Mouse (Mus musculus) heart, adult 2 months (tissue): ENCODE data around the gene Kif5c. TPM values are rescaled to one million over a fixed set of nuclear protein-coding genes. Genes with fewer than 3 reads are reported as not detected.

Source experiments
- DNase-seq, 2 experiments: peaks; one replicate each; pipeline ENCODE4 v3.0.0; 2021
- H3K27ac ChIP-seq: fragments of 200-600 bp; 2 replicates; pipeline ENCODE4 v1.8.1; 2022
- H3K27me3 ChIP-seq: fragments of 200-500 bp; 2 replicates; pipeline ENCODE4 v1.6.1; 2012; ENCODE audit warnings: mild to moderate bottlenecking, low read length, inconsistent platforms, mixed read lengths; ENCODE audit not compliant: control insufficient read depth, insufficient read depth
- H3K36me3 ChIP-seq: fragments of 200-500 bp; 2 replicates; pipeline ENCODE4 v1.6.1; 2012; ENCODE audit warnings: low read length, inconsistent platforms; ENCODE audit not compliant: control insufficient read depth, insufficient read depth
- H3K4me1 ChIP-seq: fragments of 200-500 bp; 2 replicates; pipeline ENCODE4 v1.6.1; 2011; ENCODE audit warnings: low read length; ENCODE audit not compliant: control insufficient read depth, insufficient read depth
- H3K4me3 ChIP-seq: fragments of 200-600 bp; 2 replicates; pipeline ENCODE4 v1.8.1; 2022
- H3K79me2 ChIP-seq: fragments of 200-500 bp; replicated peaks from 2 replicates; pipeline ENCODE4 v1.6.1; 2012; ENCODE audit warnings: mild to moderate bottlenecking, inconsistent platforms, low read length, moderate library complexity, mixed read lengths; ENCODE audit not compliant: control insufficient read depth, insufficient read depth
- H3K9ac ChIP-seq: fragments of 200-500 bp; 2 replicates; pipeline ENCODE4 v1.6.1; 2012; ENCODE audit warnings: low read depth, mild to moderate bottlenecking, control low read depth, inconsistent platforms, low read length, mixed read lengths
- CTCF ChIP-seq: fragments of 200-600 bp; IDR thresholded peaks from 2 replicates; pipeline ENCODE4 v1.8.1; 2022; ENCODE audit warnings: antibody characterized with exemption, mild to moderate bottlenecking, moderate library complexity
- EP300 ChIP-seq: fragments of 200-500 bp; IDR thresholded peaks from 2 replicates; pipeline ENCODE4 v1.6.1; 2011; ENCODE audit warnings: low read depth, low read length, control low read depth; ENCODE audit not compliant: insufficient read depth
- POLR2A ChIP-seq: fragments of 200-500 bp; IDR thresholded peaks from 2 replicates; pipeline ENCODE4 v1.6.1; 2011; ENCODE audit warnings: mild to moderate bottlenecking, low read depth, low read length, control low read depth; ENCODE audit not compliant: insufficient read depth
- WGBS: fragments of 180-500 bp; shearing (Covaris S2); methylation state at CpG from one replicate; pipeline ENCODE4 v1.1.7; 2018; 5-methylcytosine and 5-hydroxymethylcytosine counted together
- intact Hi-C: fragments of 180-260 bp; cut with DNase I; formaldehyde crosslinking; loops from one replicate; pipeline ENCODE4 v1.15.1; 2025
- polyA plus RNA-seq: library from polyadenylated mRNA; depleted of rRNA; stranded (reverse); fragments of >200 nt; gene quantifications from 2 replicates; pipeline ENCODE4 v1.2.3, GENCODE M21; 2012
- total RNA-seq, 2 experiments: library from RNA; stranded (reverse); gene quantifications; 2 replicates each; pipeline ENCODE4 v1.2.3; 2021

The Kif5c gene
- total and polyA plus RNA-seq, 3 experiments: 0.52 to 0.82 (median 0.60) TPM

GRCm38 (mm10) chr2:49811871-49812363 lies 192.8 kb downstream of the Kif5c start:
- Histone ChIP-seq H3K36me3 (no peaks in the 10 kb centered on the region), H3K4me1 (no peaks in the 10 kb centered on the region), H3K9ac (no peak overlapping the region), H3K4me3 (no peak overlapping the region), H3K27me3 (no peaks in the 10 kb centered on the region), H3K27ac (no peak overlapping the region), H3K79me2 (no peaks in the 10 kb centered on the region)
- intact Hi-C loops: no loop called here
- WGBS: 18% methylated on average over 4 of the region's 4 CpGs
- DNase-seq: peak in 1 of 2 experiments; percentile 31
- TF ChIP-seq CTCF (no peak), EP300 (no peak), POLR2A (no peak)

DNA sequence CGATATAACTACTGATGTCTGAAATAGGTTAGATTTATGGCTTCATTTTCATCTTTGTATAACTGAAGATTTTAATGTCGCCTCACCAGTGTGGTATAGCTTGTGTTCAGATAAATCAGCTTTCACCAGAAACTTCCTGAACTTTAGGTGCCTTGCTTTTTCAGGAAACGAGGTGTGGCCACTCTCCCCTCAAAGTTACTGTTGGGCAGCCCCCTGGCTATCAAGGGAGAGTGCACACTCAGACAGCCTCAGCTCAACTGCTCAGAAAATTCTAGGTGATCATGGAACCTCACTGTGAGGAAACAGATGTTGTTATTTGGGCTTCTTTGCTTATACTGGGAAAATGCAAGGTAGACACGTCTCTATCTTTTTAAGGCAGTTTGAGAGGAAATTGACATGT lies 194.1 kb downstream of the Kif5c start:
- TF ChIP-seq EP300: no peak
- no peak for TF ChIP-seq CTCF
- no peak for TF ChIP-seq POLR2A
- no peak overlapping the region for H3K27ac ChIP-seq
- no peak for DNase-seq
- H3K79me2 ChIP-seq: no peaks in the 10 kb centered on the region
- intact Hi-C loops: no loop called here
- WGBS: 53% methylated on average over 4 of the region's 4 CpGs
- no peak overlapping the region for H3K4me3 ChIP-seq
- H3K36me3 ChIP-seq: no peaks in the 10 kb centered on the region
- no peaks in the 10 kb centered on the region for H3K4me1 ChIP-seq
- H3K27me3 ChIP-seq: no peaks in the 10 kb centered on the region
- H3K9ac ChIP-seq: no peak overlapping the region

- no peak for DNase-seq
- no peaks in the 10 kb centered on the region for H3K4me1 ChIP-seq
- 52% methylated on average over 6 of the region's 6 CpGs for WGBS
- H3K27me3 ChIP-seq: no peaks in the 10 kb centered on the region
- H3K4me3 ChIP-seq: no peak overlapping the region
- H3K9ac ChIP-seq: no peak overlapping the region
- H3K36me3 ChIP-seq: no peaks in the 10 kb centered on the region
- no peaks in the 10 kb centered on the region for H3K79me2 ChIP-seq
- intact Hi-C loops: no loop called here
- H3K27ac ChIP-seq: no peak overlapping the region
- TF ChIP-seq CTCF (no peak), EP300 (no peak), POLR2A (no peak)
These were observed 194.9 kb downstream of the Kif5c start for GRCm38 (mm10) chr2:49814011-49814410.

DNA sequence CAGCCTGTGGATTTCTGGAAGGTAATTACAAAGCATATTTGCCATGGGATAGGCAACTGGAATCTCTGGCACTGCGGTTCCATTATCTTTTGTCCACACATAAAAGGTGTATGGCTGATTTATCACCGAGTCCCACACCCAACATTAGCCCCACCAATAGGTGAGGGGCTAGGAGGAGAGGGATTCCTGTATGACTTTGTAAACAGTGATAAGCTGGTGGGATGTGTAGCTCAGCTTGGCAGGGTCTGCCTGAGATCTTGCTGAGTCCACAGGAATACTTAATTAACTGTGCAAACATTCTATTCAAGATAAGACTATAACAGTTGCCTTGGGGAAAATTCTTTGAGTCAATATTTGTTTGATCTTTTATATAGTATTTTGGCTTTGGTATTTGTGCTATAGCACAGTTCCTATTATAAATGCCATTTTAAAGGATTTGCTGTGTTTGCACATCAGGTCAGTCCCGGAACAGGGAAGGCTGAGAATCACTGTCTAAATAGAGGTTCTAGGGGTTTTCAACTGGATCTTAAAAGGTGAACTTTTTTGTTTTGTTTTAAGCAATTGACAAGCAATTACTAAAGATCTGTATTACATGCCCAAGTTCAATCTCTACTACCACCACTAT lies 196.7 kb downstream of the Kif5c start:
- DNase-seq: no peak
- Histone ChIP-seq H3K27ac (no peak overlapping the region), H3K4me1 (no peaks in the 10 kb centered on the region), H3K36me3 (no peaks in the 10 kb centered on the region), H3K79me2 (no peaks in the 10 kb centered on the region), H3K27me3 (no peaks in the 10 kb centered on the region), H3K4me3 (no peak overlapping the region), H3K9ac (no peak overlapping the region)
- 62% methylated on average over 3 of the region's 3 CpGs for WGBS
- TF ChIP-seq POLR2A (no peak), EP300 (no peak), CTCF (no peak)
- intact Hi-C loops: no loop called here

- Histone ChIP-seq H3K4me3 (no peak overlapping the region), H3K27me3 (no peaks in the 10 kb centered on the region), H3K79me2 (no peaks in the 10 kb centered on the region), H3K27ac (no peak overlapping the region), H3K9ac (no peak overlapping the region), H3K36me3 (no peaks in the 10 kb centered on the region), H3K4me1 (no peaks in the 10 kb centered on the region)
- 85% methylated on average over 5 of the region's 5 CpGs for WGBS
- no peak for TF ChIP-seq CTCF
- no peak for DNase-seq
- intact Hi-C loops: no loop called here
These were observed 197.5 kb downstream of the Kif5c start for GRCm38 (mm10) chr2:49816549-49816948.

DNA sequence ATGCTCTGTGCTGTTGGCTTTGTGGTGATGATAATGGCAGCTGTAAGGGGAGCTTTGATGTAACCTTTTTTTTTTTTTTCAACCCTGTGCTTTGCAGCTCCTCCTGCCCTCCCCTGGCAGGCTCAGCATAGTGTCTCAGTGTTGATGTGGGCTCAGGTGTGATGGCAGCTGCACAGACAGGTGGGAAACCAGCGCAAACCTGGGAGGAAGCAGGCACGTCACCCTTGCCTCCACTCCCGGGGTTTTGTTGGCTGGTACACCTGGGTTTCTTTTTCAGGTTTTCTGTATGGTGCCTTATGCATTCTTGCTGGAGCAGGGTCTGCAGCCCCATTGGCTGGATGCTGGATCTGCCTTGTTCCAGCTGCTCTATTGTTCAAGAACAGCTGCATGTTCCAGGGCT lies 198.1 kb downstream of the Kif5c start:
- H3K36me3 ChIP-seq: no peaks in the 10 kb centered on the region
- no peak overlapping the region for H3K9ac ChIP-seq
- no peak for DNase-seq
- TF ChIP-seq POLR2A (no peak), EP300 (no peak), CTCF (no peak)
- H3K4me3 ChIP-seq: no peak overlapping the region
- intact Hi-C loops: no loop called here
- H3K27ac ChIP-seq: no peak overlapping the region
- no peaks in the 10 kb centered on the region for H3K27me3 ChIP-seq
- 95% methylated on average over 3 of the region's 3 CpGs for WGBS
- H3K4me1 ChIP-seq: no peaks in the 10 kb centered on the region
- H3K79me2 ChIP-seq: no peaks in the 10 kb centered on the region
